Mouse (Mus musculus): ENCODE measurements around the gene Tectb. TPM values are rescaled to one million over a fixed set of nuclear protein-coding genes. Genes with fewer than 3 reads are reported as not detected.
"Not testable (repeated sequence)": the region's sequence is repeated elsewhere in the genome, so short reads cannot be mapped to it uniquely, and the experiment has no call there.

The Tectb gene
- total RNA-seq, 2 experiments from 2014 or later, result 0.79 to 1.3 TPM

DNA sequence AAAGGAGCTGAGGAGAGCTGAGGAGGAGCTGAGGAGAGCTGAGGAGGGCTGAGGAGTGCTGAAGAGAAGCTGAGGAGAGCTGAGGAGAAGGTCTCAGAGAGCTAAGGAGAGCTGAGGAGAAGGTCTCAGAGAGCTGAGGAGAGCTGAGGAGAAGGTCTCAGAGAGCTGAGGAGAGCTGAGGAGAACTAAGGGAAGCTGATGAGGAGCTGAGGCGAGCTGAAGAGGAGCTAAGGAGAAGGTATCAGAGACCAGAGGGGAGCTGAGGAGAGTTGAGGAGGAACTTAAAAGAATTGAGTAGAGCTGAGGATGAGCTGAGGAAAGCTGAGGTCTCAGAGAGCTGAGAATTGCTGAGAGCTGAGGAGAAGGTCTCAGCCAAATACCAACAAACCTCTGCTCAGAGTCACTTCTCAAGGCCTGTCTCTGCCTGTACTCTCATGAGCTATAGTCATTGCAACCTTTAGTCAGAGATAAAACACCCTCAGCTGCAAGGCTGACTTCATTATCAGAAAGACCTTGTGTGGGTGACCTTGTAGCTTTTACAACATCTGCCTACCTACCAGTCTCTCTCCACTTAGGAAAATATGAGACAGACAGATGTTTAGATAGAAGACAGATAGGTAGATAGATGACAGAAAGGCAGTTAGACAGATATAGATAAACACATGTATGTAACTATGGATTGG, 15.2 kb upstream of the Tectb start:
- no peak for DNase-seq

DNA sequence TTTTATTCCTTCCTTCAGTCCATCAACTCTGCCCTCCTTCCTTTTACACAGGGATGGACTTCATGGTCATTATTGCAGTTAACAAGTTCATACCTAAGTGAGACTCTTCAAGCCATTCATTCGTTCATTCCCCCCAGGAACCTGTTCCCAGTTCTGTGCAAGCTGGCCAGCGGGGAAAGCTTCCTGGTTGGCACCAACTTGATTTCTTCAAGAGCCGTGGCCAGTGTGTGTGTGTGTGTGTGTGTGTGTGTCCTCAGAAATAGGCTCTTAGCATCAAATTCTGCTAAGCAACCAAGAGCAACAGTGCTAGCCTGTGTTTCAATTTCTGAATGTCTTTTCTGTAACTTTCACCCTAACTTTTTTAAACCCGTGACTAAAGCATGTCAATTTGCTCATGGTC, 14.6 kb upstream of the Tectb start:
- DNase-seq, result no peak

DNA sequence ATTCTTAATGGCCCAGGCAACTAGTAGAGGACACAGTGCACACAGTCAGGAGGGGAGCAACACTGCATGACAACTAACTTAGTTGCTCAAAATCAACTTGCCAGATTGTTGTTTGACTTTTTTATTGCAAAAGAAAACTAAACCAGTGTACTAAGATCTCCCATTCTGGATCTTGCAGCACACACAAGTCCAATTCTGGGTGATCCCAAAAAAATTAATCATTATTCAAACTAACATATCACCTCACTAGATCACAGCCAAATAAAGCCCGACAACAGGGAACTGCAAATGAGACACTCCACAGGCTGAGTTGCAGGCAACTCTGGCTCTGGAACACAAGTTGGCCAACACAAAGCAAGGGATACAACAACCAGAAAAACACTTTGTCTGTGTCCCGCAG, 13.8 kb upstream of the Tectb start:
- DNase-seq, result no peak

DNA sequence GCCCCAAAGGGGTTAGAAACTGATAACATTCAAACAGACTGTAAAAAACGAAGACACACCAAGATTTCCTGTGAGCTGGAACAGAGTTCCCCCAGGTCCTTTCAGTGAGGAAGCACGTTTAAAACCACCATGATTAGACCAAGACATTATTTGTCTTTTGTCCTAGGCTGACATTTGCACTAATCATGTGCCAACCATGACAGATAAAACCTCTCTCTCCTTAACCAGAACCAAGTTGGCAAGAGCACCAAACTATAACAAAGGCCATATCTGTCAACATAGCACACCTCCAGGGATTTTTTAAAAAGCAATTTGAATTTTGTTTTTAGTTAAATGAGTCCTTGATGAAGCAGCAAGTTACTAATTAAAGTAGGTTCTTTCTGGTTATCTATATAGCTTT, 12.8 kb upstream of the Tectb start:
- no peak for DNase-seq

DNA sequence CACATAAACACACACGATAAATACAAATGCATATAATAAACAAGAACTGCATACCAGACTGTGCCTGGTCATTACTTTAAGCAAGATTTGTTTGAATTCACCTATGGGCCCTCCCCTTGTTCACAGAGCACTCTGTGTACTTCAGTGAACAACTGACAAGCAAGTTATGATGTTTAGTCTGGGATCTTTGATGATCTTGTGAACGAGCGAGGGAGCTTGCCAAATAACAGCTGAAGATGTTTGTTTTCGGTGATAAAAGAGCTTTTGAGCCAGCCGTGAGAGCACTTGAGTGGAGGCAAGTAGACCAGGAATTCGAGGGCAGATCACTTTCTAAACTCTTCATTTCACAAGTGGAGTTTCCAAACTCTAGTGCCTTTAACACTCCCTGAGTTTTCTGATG, 12.2 kb upstream of the Tectb start:
- DNase-seq, result no peak

DNA sequence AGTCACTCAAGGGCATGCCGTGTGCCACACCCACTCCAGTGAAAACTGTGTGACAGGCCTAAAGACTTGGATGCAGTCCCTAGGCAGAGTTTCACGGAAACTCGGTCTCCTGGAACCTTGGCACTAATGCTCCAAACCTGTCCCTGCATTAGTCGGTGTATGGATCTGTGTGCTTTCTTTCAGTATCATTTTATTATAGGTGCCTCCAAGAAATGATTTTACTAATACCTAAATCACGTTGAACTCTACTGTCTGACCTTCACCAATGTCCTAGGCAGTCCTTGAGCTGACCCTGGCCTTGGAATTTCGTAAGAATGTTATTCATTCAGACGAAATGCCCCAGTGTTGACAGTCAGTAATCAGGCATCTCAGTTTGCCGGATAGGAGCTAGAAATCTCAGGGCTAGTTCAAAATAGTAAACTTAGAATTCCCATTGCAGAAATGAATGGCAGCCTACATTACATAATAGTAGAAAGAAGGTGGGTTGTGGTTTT, 11.2 kb upstream of the Tectb start:
- not testable (repeated sequence) for DNase-seq

DNA sequence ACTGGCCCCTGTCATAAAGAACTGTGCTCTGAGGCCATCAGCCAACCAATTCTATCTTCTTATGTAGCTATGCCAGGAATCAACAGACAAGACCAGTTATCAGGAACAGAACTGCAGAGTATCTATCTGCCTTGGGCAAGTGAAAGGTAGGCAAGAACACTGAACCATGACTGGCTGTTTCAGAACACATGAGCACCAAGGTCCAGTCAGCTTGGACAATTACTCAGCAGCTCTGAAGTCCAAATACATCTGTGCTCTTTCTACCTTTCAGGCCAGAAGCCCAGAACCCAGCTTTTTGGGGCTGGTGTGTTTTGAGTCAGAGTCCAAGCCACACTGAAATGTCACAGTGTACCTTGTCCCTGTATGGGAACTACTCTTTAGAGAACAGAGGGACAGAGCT, 10.1 kb upstream of the Tectb start:
- DNase-seq, result no peak

DNA sequence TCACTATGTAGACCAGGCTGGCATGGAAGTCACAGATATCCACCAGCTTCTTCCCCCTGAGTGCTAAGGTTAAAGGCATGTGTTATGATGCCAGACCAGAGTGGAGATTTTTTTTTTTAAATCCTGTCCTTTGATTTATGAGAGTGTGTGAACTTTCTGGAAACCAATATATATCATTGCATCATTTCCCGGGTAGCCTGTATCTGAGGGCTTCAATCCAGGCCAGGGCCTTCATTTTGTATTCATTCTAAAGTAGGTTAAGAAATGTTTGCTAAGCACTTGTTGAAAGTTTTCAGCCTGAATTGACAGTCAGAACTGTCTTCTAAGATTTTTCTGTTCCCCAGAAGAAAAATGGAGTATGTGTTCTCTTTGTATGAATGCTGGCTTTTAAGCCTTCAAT, 8.9 kb upstream of the Tectb start:
- DNase-seq, result no peak

DNA sequence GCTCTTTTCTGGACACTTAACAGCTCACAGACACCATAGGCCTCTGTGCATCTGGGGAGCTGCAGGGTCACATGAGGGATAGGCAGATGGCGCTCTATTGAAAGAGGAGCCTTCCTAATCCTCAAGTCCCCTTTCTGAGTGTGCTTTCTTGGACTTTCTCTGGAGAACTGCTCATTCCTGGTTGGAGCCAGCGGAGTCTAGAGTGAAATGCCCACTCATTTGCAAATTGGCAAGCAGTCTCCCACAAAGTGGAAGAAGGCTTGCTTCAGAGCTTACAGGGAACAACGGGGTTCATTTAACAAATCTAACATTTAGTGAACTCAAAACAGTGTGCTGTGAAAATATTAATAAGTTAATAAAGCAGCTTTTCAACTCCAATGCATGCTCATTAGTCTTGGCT, 3.4 kb upstream of the Tectb start:
- no peak for DNase-seq

DNA sequence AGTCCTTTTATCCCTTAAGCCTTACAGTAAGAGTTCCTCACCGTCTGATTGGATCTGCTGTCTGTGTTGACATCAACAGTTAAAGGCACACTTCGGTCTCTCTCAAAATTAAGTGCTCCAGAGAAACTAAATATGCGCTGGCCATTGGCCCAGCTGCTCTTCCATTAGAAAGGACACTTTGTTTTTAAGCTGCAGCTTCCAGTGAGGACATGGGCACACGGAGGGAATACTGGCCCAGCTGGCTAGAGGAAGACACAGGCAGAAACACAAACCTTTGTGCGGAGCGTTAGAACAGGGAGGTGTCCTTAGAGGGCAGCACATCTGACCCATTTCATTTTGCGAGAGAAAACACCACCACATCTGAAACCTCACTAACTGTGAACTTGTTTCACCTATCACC, 3.9 kb downstream of the Tectb start:
- no peak for DNase-seq

DNA sequence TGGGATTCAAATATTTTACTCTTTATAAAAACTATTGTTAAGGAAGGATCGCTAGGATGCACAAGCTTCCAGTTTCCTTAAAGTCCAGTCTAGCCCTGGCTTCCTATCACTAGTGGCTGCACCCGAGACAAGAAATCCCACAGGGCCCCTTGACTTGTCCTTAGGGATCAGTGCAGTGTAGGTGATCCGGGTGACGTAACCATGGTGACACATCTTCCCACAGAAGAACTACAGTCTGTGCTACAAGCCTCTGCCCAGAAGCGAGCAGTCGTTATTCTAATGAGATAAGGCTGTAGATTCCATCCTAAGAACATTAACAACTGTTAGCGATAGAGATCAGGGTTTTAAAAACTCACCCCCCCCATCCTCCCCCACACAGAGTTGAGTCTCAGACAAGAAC, 4.5 kb downstream of the Tectb start:
- no peak for DNase-seq

DNA sequence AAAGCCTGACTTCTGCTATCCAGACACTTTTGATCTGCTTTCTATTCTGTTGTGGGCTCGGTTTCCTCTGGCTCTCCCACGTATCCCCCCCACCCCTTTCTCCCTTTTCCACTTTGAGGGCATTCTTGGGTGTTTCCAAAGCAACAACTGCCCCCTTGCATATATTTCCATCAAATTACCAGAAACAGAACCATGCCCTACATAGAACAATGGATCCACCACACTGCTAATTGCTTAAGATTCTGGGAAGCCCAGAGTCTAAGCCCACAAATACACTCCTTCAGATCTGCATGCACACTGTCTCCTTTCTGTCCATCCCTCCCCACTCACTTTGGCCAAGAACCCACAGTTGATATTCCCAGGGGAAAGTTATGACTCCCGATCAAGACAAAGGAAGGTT, 5.1 kb downstream of the Tectb start:
- DNase-seq, result no peak

DNA sequence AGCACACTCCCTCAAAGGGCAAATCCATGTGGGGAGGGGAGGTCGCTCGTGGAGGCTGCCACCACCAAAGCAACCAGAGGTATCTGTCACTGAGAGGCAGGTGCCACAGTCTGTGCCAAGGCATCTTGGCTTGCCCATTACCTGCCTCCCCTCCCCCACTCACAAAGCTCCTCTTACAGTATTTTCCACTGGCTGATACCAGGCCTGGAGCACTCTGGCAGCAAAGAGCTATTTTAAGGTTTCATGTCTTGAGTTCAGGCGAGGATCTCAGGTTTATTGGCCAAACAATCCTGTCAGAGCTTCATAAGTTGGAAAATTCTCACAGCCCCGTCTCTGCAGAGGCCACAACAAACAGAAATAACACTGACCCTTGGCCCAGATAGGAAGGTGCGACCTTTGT, 9.5 kb downstream of the Tectb start:
- DNase-seq, result peak; percentile 53

DNA sequence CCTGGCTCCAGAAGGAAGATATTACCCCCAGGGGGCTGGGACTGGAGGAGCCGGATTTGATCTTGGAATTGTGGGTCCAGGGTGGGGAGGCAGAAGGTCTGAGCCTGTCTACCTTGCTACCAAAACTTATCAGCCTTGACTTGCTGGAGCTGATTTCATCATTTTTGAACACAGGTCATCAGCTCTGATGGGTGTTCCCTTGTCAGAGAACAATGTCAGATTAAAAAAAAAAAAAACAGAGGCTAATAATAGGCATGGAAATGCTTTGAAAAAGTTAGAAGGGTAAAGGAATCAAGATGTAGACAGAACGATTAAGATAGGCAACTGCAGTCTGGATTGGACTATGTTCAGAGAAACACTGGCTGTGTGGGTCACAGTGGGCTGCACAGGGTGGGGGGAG, 11.1 kb downstream of the Tectb start:
- DNase-seq, result no peak

DNA sequence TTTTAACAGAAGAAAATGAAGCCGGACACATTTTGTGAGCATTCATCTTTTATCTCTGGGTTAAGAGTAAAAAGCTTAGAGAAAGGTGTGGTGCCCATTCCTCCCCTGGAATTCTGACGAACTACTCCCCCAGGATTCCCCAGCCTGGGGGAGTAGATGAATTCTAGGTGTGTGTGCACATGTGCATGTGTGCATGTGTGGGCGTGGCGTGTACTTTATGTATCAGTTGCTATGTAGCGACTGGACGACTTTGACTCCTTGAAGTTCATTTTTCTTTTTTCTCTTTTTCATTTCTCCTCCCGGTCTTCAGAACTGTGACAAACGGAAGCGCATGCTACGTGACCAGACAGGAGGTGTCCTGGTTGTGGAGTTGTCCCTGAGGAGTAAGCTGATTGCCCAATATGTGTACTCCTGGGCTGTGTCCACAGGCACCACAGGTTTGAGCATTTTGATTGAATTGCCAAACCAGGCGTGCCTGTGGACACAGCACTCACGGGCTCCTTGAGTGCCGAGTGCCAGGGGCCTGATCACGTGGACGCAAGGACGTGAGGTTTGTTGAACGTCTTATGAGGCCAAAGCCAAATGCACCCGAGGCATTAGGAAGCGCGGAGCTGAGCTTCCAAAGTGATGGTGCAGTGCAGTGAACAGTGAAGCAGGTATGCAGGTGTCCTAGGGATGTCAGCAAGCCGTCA, 11.9 kb downstream of the Tectb start:
- DNase-seq, result no peak

DNA sequence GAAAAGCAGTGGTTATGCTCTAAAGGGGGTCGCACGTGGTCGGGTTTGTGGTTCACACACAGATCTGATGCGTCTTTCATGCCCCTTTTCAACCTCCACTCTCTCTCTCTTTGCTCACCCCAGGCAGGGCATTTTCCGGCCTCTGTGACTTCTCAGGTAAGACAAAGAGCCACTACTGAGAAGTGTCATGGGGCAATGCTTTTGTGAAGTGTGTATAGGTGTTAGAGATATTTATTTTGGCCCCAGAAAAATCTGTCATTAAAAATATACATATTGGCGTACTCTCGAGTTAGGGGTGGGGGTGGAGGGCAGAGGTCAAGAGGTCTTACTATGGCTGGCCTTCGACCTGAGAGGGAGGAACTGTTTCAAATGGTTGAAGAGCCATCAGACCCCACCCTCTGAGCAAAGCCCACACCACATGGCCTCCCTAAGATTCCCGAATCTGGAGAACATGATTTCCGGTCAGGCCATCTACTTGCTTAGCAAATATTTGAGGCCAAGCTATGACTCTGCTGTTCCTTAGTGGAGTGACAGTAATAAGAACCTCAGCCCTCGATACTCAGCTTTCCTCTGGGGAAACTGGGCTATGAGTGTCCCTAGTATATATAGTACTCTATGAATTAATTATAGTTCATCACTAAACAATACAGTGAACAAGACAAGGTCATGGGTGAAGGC, 13.3 kb downstream of the Tectb start:
- DNase-seq, result no peak

DNA sequence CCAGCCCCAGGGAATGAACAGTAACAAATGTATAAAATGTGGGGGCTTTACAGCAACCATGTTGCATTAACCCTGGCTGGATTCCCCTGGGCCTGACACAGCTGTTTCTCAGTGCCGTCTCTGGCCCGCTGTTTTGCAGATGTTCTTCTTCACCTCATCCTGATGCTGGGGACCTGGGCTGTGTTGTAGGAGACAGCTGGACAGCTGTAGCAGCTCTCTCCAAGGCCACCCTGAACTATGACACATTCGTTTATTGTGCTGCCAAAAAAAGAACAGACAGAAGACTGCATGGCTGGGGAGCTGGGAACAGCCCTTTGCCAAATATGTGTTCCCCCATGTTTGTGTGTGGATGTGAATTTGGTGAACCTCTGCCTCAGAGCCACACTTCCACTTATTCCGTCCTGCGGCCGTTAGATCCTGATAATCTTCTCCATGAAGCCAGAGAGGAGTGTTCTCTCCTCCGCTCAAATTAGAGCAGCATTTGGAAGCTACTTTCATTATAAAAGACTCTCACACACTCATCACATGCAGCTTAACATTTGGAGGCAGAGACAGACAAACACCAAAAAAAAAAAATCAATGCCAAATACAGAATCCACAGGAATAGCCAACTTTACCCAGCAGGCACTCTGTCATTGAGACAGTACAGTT, 14.1 kb downstream of the Tectb start:
- no peak for DNase-seq

DNA sequence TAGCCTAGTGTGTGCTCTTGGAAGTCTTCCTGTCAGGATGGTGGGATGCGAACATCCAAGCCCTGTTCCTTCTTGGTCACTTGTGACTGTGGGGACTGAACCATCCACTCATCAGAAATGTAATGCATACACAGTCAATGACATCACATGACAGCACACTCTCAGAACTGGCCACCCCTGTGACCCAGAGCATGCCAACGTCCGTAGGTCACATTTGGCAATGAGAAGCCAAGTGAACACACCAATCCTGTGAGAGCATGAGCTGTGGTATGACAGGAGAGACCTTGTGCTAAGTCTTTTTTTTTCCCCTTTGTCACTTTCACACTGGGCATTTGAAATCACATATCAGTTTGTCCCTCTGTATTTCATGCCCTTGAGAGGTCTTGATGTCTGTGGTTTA, 15.0 kb downstream of the Tectb start:
- no peak for DNase-seq

DNA sequence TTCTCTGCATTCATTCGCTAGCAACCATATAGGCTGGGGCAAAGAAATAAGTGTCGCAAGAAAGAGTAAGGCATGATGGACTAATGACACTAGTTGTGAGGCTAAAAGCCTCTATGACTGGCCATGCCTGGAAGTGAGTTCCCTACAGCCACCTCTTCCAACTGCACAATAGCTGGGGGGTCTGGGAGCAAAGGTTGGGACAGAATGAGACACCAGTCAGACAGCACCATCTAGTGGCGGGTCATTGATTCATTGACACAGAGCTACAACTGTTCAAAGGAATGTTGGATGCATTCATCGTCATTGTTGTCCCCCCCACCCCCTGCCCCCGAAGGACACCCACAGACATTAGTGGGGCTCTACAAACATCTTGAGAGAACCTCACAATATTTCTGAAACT, 17.8 kb downstream of the Tectb start:
- peak; percentile 67 for DNase-seq

DNA sequence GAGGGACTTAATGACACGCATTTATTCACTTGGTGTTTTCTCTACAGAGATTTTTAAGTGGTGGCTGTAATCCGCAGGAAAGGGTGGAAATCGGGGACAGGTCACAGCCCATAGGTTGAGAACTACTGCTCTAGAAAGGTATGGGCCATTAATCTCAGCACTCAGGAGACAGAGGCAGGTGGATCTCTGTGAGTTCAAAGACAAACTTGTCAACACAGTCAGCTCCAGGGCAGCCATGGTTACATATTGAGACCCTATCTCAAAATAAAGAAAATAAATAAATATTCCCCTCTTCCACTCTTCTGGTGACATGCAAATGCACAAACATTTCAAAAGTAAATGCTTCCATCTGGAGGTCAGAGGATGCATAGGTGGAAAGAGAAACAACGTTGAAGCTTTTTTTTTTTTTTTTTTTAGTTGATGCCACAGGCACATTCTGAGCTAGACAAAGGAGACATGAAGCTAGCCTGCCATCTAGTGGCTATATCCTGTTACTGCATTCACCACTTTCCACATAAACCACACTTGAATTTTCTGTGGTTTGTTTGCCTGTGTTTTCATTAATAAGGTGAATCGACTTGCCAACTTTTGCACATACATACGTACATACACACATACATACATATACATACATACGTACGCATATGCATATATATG, 26.1 kb downstream of the Tectb start:
- no peak for DNase-seq

DNA sequence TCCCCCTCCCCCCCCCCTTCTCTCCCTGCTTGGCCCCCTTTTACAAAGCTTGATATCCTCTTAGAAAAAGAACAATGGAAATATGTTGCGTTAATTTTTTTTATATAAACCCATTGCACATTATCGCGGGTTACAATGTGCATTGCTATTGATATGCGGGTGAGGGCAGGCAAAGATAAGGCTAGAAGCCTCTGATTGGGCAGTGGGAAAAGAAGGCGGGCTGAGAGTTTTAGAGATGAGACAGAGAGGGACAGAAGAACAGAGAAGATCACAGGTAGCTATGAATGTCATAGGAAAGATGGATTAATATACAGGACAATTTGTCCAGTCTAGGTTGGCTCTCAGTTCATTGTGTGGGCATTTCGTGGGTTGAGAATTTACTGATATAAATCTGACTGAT, 26.7 kb downstream of the Tectb start:
- DNase-seq, result no peak

DNA sequence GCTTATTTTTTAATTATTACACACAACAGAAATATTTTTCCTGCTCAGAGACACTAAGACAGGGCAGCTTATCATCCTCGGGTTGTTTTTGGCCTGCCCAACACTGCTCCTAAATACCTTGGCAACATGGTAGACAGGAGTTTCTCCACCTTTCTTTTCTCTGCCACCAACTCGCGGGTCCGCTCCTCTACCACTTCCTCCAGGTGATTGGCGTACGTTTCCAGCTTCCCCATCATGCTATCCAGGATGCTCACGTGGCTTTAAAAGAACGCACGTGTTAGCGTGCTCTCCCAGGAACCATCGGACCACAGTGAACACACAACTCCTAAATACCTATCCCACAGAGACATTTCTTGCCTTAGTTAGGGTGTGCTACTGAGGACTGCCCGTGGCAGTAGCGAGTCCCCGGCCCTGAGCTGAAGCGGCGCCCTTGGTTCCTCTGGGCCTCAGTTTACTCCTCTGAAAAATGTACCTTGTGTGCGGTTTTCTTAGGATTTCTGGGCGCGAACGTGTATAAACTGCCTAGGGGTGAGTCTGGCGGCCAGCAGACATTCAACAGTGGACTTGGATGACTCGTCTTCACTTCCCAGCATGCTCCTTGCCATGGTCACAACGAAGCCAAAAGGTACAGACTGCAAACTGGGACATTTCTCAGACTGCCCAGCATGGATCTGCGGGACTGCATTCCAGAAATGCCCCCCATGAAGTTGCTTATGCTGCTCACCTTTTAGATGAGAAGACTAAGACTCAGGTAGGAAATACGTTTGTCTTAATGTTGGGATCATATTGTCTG, 27.4 kb downstream of the Tectb start:
- DNase-seq, result no peak
